Mouse (Mus musculus) 3134 (cell line): Measurements from ENCODE around the gene Twf2.
"Not testable (repeated sequence)": the region's sequence is repeated elsewhere in the genome, so short reads cannot be mapped to it uniquely, and the experiment has no call there.

Experiments
- DNase-seq: peaks from one replicate; pipeline ENCODE4 v3.0.0-alpha.2; 2011; ENCODE audit warnings: low spot score; ENCODE audit not compliant: insufficient read length; ENCODE audit errors: extremely low read depth

The Twf2 gene

GRCm38 (mm10) chr9:106202819-106203636, at the start of gene Twf2:
TSS of gene Twf2 (plus strand) at chr9:106203108.
- peak; percentile 92 for DNase-seq

GRCm38 (mm10) chr9:106154106-106154505, 48.8 kb upstream of the Twf2 start:
- peak; percentile 57 for DNase-seq

DNA sequence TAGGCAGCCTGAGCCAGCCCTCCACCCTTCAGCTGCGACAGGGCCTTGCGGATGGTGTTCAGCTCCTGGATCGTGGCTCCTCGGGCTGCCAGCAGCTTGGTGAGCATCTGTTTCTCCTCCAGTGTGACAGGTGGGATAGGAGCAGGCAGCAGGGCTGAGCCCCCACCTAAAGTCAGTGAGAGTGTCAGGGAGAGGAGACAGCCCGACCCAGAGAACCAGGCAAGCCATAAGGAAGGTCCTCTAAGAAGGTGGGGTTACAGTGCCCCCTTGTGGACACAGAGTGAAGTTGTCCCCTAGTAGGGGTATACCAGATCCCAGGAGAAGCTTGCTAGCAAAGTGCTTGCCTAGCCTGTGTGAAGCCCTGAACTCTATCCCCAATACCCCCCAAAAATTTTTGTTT, 46.5 kb upstream of the Twf2 start:
- peak; percentile 44 for DNase-seq

- no peak for DNase-seq
Observed at GRCm38 (mm10) chr9:106156921-106157622, 45.8 kb upstream of the Twf2 start.

DNA sequence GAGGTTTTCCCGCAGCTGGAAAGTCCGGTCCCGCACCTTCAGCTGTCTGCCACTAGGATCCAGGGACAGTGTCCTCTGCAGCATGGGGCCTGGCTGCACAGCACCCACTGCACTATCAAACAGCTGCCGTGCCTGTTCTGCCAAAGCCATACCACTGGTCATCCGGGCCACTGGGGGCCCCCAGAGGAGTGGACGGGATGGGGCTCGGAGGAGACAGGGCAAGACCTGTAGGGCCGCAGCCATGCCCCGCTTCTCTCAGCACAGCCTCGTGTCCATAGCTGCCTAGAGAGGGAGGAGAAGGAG, 45.3 kb upstream of the Twf2 start:
- no peak for DNase-seq

DNA sequence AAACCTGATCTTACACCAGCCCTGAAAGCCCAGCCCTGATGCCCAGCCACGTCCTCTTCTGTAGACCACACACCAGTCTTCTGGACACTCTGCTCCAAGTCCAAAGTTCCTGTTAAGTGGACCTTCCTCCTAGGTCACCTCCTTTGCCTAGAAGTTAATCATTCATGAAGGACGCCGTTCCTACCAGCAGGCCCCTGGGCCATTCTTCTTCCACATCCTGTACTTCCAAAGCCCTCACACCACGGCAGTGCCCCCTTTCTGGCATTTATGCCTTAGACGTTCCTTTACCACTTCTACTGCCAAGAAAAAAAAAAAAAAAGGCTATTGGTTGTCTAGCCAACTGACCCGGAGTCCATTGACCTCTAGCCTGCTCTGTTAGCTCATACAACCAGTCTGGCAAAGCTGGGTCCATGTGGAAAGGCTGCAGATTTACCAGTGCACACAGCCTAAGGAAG, 44.8 kb upstream of the Twf2 start, which contains the start of gene Glyctk:
Glyctk (minus strand) TSS at position 102 of the 455 bp plus-strand sequence.
- no peak for DNase-seq

GRCm38 (mm10) chr9:106159237-106159636, 43.7 kb upstream of the Twf2 start:
- no peak for DNase-seq

- peak; percentile 88 for DNase-seq
Observed at GRCm38 (mm10) chr9:106159784-106160301, 43.1 kb upstream of the Twf2 start.

DNA sequence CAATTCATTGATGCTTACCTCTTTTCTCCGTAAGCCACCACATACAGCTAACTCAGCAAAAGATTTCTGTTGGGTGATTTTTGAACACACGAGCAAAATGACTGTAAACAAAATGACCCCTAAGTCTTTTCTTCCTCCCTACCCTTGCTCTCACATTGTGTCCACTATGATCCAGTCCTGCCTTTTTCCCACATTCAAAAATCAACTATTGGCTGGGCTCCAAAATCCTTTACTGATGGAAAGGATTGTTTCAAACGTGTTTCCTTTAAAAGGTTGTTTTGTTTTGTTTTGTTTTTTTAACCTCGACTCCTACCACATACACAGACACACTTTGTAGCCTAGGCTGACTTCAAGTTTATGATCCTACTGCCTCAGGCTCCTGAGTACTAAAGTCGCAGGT, 42.5 kb upstream of the Twf2 start:
- DNase-seq = no peak

GRCm38 (mm10) chr9:106166709-106167108, 36.2 kb upstream of the Twf2 start:
- no peak for DNase-seq

GRCm38 (mm10) chr9:106167241-106167640, 35.7 kb upstream of the Twf2 start:
- no peak for DNase-seq

DNA sequence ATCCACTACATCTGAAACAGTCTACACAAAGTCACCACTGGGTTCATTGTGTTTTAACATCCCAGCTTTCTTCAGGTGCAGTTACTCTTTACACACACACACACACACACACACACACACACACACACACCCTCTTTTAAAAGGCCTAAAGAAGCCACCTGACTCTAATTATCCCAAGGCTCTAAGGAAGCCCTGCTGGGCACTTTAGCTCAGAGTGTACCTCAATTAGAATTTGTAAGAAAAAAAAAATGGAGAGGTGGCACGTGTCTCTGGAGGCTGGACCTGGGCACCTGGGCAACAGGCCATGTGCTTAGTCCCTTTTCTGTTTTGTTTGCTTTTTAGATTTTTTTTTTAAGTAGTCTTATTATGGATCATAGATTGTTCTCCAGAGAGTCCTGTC, 35.2 kb upstream of the Twf2 start:
- no peak for DNase-seq

DNA sequence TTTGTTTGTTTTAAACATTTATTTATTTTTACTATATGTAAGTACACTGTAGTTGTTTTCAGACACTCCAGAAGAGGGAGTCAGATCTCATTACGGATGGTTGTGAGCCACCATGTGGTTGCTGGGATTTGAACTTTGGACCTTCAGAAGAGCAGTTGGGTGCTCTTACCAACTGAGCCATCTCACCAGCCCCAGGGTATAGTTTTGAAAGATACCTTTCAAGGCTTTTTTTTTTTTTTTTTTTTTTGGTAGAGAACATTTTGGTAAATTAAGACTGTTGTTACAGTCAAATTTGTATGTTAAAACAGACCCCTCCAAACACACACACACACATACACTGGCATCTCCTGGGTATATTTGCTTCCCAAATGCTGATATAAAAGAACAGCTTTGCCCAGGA, 33.9 kb upstream of the Twf2 start:
- DNase-seq = not testable (repeated sequence)

GRCm38 (mm10) chr9:106169917-106170316, 33.0 kb upstream of the Twf2 start:
- DNase-seq = no peak

- peak; percentile 94 for DNase-seq
Observed at GRCm38 (mm10) chr9:106170556-106171345, 32.2 kb upstream of the Twf2 start, which contains the start of gene Wdr82. TSS of gene Wdr82 (plus strand) at chr9:106170928.

- no peak for DNase-seq
Observed at GRCm38 (mm10) chr9:106171346-106172158, 31.4 kb upstream of the Twf2 start.

- no peak for DNase-seq
Observed at GRCm38 (mm10) chr9:106172527-106172926, 30.4 kb upstream of the Twf2 start.

DNA sequence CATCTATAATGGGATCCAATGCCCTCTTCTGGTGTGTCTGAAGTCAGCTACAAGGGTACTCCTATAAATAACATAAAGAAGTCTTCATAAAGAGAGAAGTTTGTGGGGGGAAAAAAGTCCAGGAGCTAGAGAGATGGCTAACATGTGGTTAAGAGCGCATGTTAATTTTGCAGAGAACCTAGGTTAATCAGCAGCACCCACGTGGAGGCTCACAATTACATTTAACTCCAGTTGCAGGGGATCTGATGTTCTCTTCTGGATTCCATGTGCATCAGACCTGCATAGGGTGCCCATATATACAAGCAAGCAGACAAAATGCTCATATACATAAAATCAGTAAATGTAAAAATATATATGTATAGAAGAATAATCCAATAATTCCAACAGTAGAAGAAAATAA, 29.5 kb upstream of the Twf2 start:
- no peak for DNase-seq

GRCm38 (mm10) chr9:106175552-106176200, 27.2 kb upstream of the Twf2 start:
- DNase-seq = no peak

DNA sequence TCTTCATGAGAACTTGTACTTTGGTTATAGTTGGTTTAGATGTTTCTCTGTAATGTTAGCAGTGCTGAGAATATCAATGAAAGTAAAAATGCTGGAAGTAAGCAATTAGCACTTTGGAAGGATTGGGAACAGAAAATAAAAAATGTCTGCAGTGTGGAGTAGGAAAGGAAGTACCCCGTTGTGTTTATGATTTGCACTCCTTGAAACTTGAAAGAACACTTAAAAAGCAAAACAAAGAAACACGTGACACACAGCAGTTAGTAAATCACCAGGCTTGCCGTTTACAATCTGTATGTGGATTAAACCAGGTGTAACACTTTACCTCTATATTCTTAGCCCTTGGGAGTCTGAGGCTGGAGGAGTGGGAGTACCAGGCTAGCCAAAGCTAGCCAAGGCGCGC, 26.1 kb upstream of the Twf2 start:
- DNase-seq = no peak
